Mouse (Mus musculus) heart, adult 2 months (tissue): ENCODE measurements at regions not wholly inside any gene's neighbourhood (a gene's known extent, or its start where the extent isn't known, plus 50 kb on each side); places are given as distances from the start of the nearest gene placed in this dataset.

Experiments
- CTCF ChIP-seq: fragments of 200-600 bp; IDR thresholded peaks from 2 replicates; pipeline ENCODE4 v1.8.1; 2022; ENCODE audit warnings: antibody characterized with exemption, mild to moderate bottlenecking, moderate library complexity
- EP300 ChIP-seq: fragments of 200-500 bp; IDR thresholded peaks from 2 replicates; pipeline ENCODE4 v1.6.1; 2011; ENCODE audit warnings: low read depth, low read length, control low read depth; ENCODE audit not compliant: insufficient read depth
- POLR2A ChIP-seq: fragments of 200-500 bp; IDR thresholded peaks from 2 replicates; pipeline ENCODE4 v1.6.1; 2011; ENCODE audit warnings: mild to moderate bottlenecking, low read depth, low read length, control low read depth; ENCODE audit not compliant: insufficient read depth

DNA sequence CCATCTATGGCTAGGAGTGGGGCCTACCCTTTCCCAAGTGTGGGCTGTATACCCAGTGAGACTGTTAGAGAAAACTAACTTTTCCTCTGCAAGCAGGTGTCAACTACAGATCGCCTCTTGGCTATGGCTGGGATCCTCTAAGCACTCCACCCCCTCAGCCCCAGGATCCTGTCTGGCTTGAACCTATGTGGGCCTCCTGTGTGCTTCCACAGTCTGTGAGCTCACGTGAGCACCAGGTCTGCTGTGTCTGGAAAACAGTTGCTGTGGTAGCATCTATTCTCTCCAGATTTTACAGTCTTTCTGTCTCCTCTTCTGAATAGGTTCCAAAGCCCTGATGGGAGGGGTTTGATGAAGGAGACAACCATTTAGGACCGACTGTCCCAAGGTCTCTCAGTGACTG is 93.8 kb upstream of the 1810046K07Rik start:
- no peak for TF ChIP-seq POLR2A
- no peak for TF ChIP-seq CTCF
- TF ChIP-seq EP300: no peak
